Mouse (Mus musculus) ES-E14 (cell line): ENCODE data around the gene Rfk.

Experiments
- CHD2 ChIP-seq: IDR thresholded peaks from 2 replicates; pipeline ENCODE4 v1.6.1; 2014; ENCODE audit warnings: mild to moderate bottlenecking, low read depth, low read length, inconsistent platforms
- HCFC1 ChIP-seq: IDR thresholded peaks from 2 replicates; pipeline ENCODE4 v1.6.1; 2012; ENCODE audit warnings: low read length, inconsistent platforms, borderline replicate concordance; ENCODE audit not compliant: insufficient read depth
- MAFK ChIP-seq: IDR thresholded peaks from 2 replicates; pipeline ENCODE4 v1.6.1; 2014; ENCODE audit warnings: mild to moderate bottlenecking, low read depth, low read length, inconsistent platforms; ENCODE audit not compliant: insufficient read depth
- ZNF384 ChIP-seq: IDR thresholded peaks from 2 replicates; pipeline ENCODE4 v1.6.1; 2012; ENCODE audit warnings: low read depth, low read length, inconsistent platforms

GRCm38 (mm10) chr19:17436651-17437050 is 42.8 kb downstream of the Rfk start:
- TF ChIP-seq MAFK (no peak), CHD2 (no peak), HCFC1 (no peak), ZNF384 (no peak)
